Mouse (Mus musculus): ENCODE measurements around the gene Lrp8. TPM values are rescaled to one million over a fixed set of nuclear protein-coding genes. Genes with fewer than 3 reads are reported as not detected.

Gene Lrp8
- total and polyA plus RNA-seq, 3 experiments = 25.2 to 33.2 TPM; not detected in 1

GRCm38 (mm10) chr4:107853836-107854235 lies 51.8 kb downstream of the Lrp8 start:
- no peak for DNase-seq (ENCODE audit: low read depth, low spot score)
- Histone ChIP-seq H3K36me3 (ENCODE audit: control insufficient read depth in 1 of 2, insufficient read depth in 2 of 2, low read length in 2 of 2) (no peaks in the 10 kb centered on the region; a peak in 2 of 4 replicates), H3K9ac (ENCODE audit: control insufficient read depth, low read depth, low read length, poor library complexity, severe bottlenecking) (no peak overlapping the region), H3K27me3 (ENCODE audit: control insufficient read depth in 1 of 2, insufficient read depth in 2 of 2, low read length in 2 of 2) (no peaks in the 10 kb centered on the region), H3K4me3 (ENCODE audit: control insufficient read depth in 1 of 2, insufficient read depth in 1 of 2, low read depth in 2 of 2, low read length in 2 of 2) (no peak overlapping the region), H3K27ac (ENCODE audit: control insufficient read depth, low read depth, low read length) (no peak overlapping the region), H3K4me1 (ENCODE audit: control insufficient read depth in 1 of 2, insufficient read depth in 2 of 2, low read length in 2 of 2) (no peaks in the 10 kb centered on the region), H3K79me2 (ENCODE audit: control insufficient read depth, insufficient read depth, low read length, poor library complexity) (no peaks in the 10 kb centered on the region), H3K9me3 (replicated peaks; ENCODE audit: insufficient read depth, low read length) (no peaks in the 10 kb centered on the region)
- TF ChIP-seq POLR2AphosphoS2 (IDR thresholded peaks at IDR 0.05; ENCODE audit: low read length) = no peak
- no peak for TF ChIP-seq TAL1 (IDR thresholded peaks at IDR 0.05; ENCODE audit: low read length)
- no peak for TF ChIP-seq ZKSCAN1 (IDR thresholded peaks at IDR 0.05; ENCODE audit: low read depth, low read length)
- TF ChIP-seq UBTF (IDR thresholded peaks at IDR 0.05; ENCODE audit: borderline replicate concordance, insufficient read depth, low read depth, low read length) = no peak

GRCm38 (mm10) chr4:107856958-107857686 lies 55.1 kb downstream of the Lrp8 start:
- Histone ChIP-seq H3K36me3 (ENCODE audit: control insufficient read depth in 1 of 2, insufficient read depth in 2 of 2, low read length in 2 of 2) (peaks cover 0 to 4% of the 10 kb centered on the region in 2 experiments; a peak in 2 of 4 replicates), H3K27me3 (ENCODE audit: control insufficient read depth in 1 of 2, insufficient read depth in 2 of 2, low read length in 2 of 2) (no peaks in the 10 kb centered on the region), H3K9ac (ENCODE audit: control insufficient read depth, low read depth, low read length, poor library complexity, severe bottlenecking) (no peak overlapping the region), H3K4me3 (ENCODE audit: control insufficient read depth in 1 of 2, insufficient read depth in 1 of 2, low read depth in 2 of 2, low read length in 2 of 2) (no peak overlapping the region), H3K4me1 (ENCODE audit: control insufficient read depth in 1 of 2, insufficient read depth in 2 of 2, low read length in 2 of 2) (no peaks in the 10 kb centered on the region), H3K9me3 (replicated peaks; ENCODE audit: insufficient read depth, low read length) (no peaks in the 10 kb centered on the region), H3K79me2 (ENCODE audit: control insufficient read depth, insufficient read depth, low read length, poor library complexity) (no peaks in the 10 kb centered on the region), H3K27ac (ENCODE audit: control insufficient read depth, low read depth, low read length) (no peak overlapping the region)
- no peak for DNase-seq (ENCODE audit: low read depth, low spot score)
- TF ChIP-seq ETS1 (IDR thresholded peaks at IDR 0.05; ENCODE audit: low read depth, low read length) (no peak), TAL1 (IDR thresholded peaks at IDR 0.05; ENCODE audit: low read length) (no peak), JUND (IDR thresholded peaks at IDR 0.05; ENCODE audit: low read depth, low read length) (no peak), ZKSCAN1 (IDR thresholded peaks at IDR 0.05; ENCODE audit: low read depth, low read length) (no peak), TBP (IDR thresholded peaks at IDR 0.05; ENCODE audit: low read depth, low read length) (no peak), NRF1 (IDR thresholded peaks at IDR 0.05; ENCODE audit: insufficient read depth, low read depth, low read length, poor library complexity, severe bottlenecking) (no peak), MEF2A (IDR thresholded peaks at IDR 0.05; ENCODE audit: extremely low read depth, insufficient replicate concordance, low read depth, low read length, poor library complexity, severe bottlenecking) (no peak), RCOR1 (IDR thresholded peaks at IDR 0.05; ENCODE audit: low read depth, low read length) (no peak)

GRCm38 (mm10) chr4:107858995-107859394 lies 56.9 kb downstream of the Lrp8 start:
- Histone ChIP-seq H3K27me3 (ENCODE audit: control insufficient read depth in 1 of 2, insufficient read depth in 2 of 2, low read length in 2 of 2) (no peaks in the 10 kb centered on the region), H3K9me3 (replicated peaks; ENCODE audit: insufficient read depth, low read length) (no peaks in the 10 kb centered on the region), H3K36me3 (ENCODE audit: control insufficient read depth in 1 of 2, insufficient read depth in 2 of 2, low read length in 2 of 2) (peaks cover 0 to 4% of the 10 kb centered on the region in 2 experiments; a peak in 2 of 4 replicates), H3K4me1 (ENCODE audit: control insufficient read depth in 1 of 2, insufficient read depth in 2 of 2, low read length in 2 of 2) (no peaks in the 10 kb centered on the region), H3K27ac (ENCODE audit: control insufficient read depth, low read depth, low read length) (no peak overlapping the region), H3K9ac (ENCODE audit: control insufficient read depth, low read depth, low read length, poor library complexity, severe bottlenecking) (no peak overlapping the region), H3K4me3 (ENCODE audit: control insufficient read depth in 1 of 2, insufficient read depth in 1 of 2, low read depth in 2 of 2, low read length in 2 of 2) (no peak overlapping the region), H3K79me2 (ENCODE audit: control insufficient read depth, insufficient read depth, low read length, poor library complexity) (no peaks in the 10 kb centered on the region)
- TF ChIP-seq NELFE (IDR thresholded peaks at IDR 0.05; ENCODE audit: low read depth, low read length) = no peak
- TF ChIP-seq SMC3 (IDR thresholded peaks at IDR 0.05; ENCODE audit: low read depth, low read length) = no peak
- TF ChIP-seq CTCF (IDR thresholded peaks at IDR 0.05 in 2 of 3, conservative IDR thresholded peaks at IDR 0.05 in 1 of 3; ENCODE audit: control insufficient read depth in 1 of 3, insufficient read depth in 1 of 3, low read depth in 2 of 3, low read length in 3 of 3, poor library complexity in 1 of 3, severe bottlenecking in 1 of 3) = no peak
- no peak for TF ChIP-seq ETS1 (IDR thresholded peaks at IDR 0.05; ENCODE audit: low read depth, low read length)
- TF ChIP-seq MAX (IDR thresholded peaks at IDR 0.05; ENCODE audit: low read length) = no peak
- no peak for TF ChIP-seq NRF1 (IDR thresholded peaks at IDR 0.05; ENCODE audit: insufficient read depth, low read depth, low read length, poor library complexity, severe bottlenecking)
- TF ChIP-seq MXI1 (IDR thresholded peaks at IDR 0.05; ENCODE audit: low read depth, low read length) = no peak
- TF ChIP-seq BHLHE40 (IDR thresholded peaks at IDR 0.05; ENCODE audit: borderline replicate concordance, low read depth, low read length) = no peak
- no peak for TF ChIP-seq RCOR1 (IDR thresholded peaks at IDR 0.05; ENCODE audit: low read depth, low read length)
- no peak for TF ChIP-seq UBTF (IDR thresholded peaks at IDR 0.05; ENCODE audit: borderline replicate concordance, insufficient read depth, low read depth, low read length)
- TF ChIP-seq RAD21 (IDR thresholded peaks at IDR 0.05; ENCODE audit: low read depth, low read length) = no peak
- TF ChIP-seq E2F4 (IDR thresholded peaks at IDR 0.05; ENCODE audit: borderline replicate concordance, low read depth, low read length) = no peak
- TF ChIP-seq CHD1 (IDR thresholded peaks at IDR 0.05; ENCODE audit: low read depth, low read length) = no peak
- TF ChIP-seq GABPA (IDR thresholded peaks at IDR 0.05; ENCODE audit: low read depth, low read length) = no peak
- no peak for TF ChIP-seq USF1 (IDR thresholded peaks at IDR 0.05; ENCODE audit: low read depth, low read length)
- no peak for TF ChIP-seq MYC (IDR thresholded peaks at IDR 0.05; ENCODE audit: low read depth, low read length)
- TF ChIP-seq ZKSCAN1 (IDR thresholded peaks at IDR 0.05; ENCODE audit: low read depth, low read length) = no peak
- TF ChIP-seq JUND (IDR thresholded peaks at IDR 0.05; ENCODE audit: low read depth, low read length) = no peak
- no peak for DNase-seq (ENCODE audit: low read depth, low spot score)
